Mouse (Mus musculus): ENCODE data around the gene Vmn1r225. TPM values are rescaled to one million over a fixed set of nuclear protein-coding genes. Genes with fewer than 3 reads are reported as not detected.

Gene Vmn1r225
- polyA plus RNA-seq (2017; shearing (Covaris generic)): not detected

DNA sequence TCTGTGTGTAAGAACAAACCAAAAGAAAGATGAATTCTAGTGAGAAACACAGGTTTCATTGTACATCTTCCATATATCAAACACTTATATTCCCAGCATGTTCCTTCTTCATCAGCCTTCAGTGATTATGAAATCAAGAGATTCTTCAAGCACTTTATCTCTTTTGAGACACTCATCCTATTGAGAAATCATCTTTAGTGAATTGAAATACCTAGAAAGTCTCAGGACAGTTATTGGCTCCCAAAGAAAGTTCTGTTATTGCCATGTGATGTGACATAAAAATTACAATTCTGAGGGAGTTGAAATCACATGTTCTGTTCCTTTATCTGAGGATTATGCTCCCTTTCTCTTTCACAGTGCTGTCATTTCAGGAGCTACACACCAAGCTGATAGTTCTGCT, at the start of gene Vmn1r225:
TSS of gene Vmn1r225 (plus strand) at position 301 of the 400 bp plus-strand sequence.

DNA sequence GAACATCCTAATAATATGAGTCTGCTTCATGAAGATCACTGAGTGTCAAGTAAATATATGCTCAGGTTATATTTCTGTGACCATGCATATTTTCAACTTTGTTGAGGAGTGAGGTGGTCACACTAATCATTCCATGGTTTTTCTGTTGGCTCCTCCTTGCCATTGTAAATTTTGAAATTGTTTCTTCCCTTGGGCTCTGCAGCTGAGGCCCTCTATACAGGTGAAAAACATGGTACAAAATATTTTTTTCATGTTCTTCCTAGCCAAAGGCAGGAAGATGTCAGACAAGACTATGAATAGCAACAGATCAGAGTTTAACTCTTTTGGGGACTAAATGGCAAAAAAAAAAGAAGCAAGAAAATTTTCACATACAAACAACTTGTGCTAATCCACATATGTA, 16.7 kb upstream of the Vmn1r225 start, which contains the start of gene Vmn2r108:
TSS of gene Vmn2r108 (minus strand) at position 101 of the 400 bp plus-strand sequence.

Other genes with a start within 250 kb of the Vmn1r225 start
- gene Vmn2r106, start 212.6 kb upstream of the Vmn1r225 start, polyA plus RNA-seq (2017; shearing (Covaris generic)): not detected
- gene Vmn2r107, start 152.9 kb upstream of the Vmn1r225 start, polyA plus RNA-seq (2017; shearing (Covaris generic)): not detected
- gene Vmn1r224, start 84.0 kb upstream of the Vmn1r225 start, polyA plus RNA-seq (2017; shearing (Covaris generic)): not detected
- not detected for gene Vmn2r108, start 16.8 kb upstream of the Vmn1r225 start, polyA plus RNA-seq (2017; shearing (Covaris generic))
- gene Vmn2r109, start 66.6 kb downstream of the Vmn1r225 start, polyA plus RNA-seq (2017; shearing (Covaris generic)): not detected
- not detected for gene Vmn2r110, start 98.3 kb downstream of the Vmn1r225 start, polyA plus RNA-seq (2017; shearing (Covaris generic))
- not detected for gene Fpr-rs3, start 126.7 kb downstream of the Vmn1r225 start, polyA plus RNA-seq (2017; shearing (Covaris generic))
- gene Vmn1r226, start 184.7 kb downstream of the Vmn1r225 start, polyA plus RNA-seq (2017; shearing (Covaris generic)): not detected
- not detected for gene Vmn1r227, start 231.7 kb downstream of the Vmn1r225 start, polyA plus RNA-seq (2017; shearing (Covaris generic))

Data from naive thymus-derived CD4-positive, alpha-beta T cell, adult 5 months (primary cell).